Mouse (Mus musculus) heart, embryonic 14.5 days (tissue): ENCODE data around the gene Hoxc4. TPM values are rescaled to one million over a fixed set of nuclear protein-coding genes. Genes with fewer than 3 reads are reported as not detected.

ENCODE experiments used
- ATAC-seq: fragments of 200-750 bp; cut with Nextera tagmentation; 2 replicates; pipeline ENCODE4 v1.8.0; 2017; ENCODE audit warnings: low read depth, moderate TSS enrichment; ENCODE audit not compliant: insufficient number of reproducible peaks, insufficient read depth, low FRiP score
- H3K27ac ChIP-seq, 2 experiments: fragments of 200-500 bp in 1 of 2; fragments of 300-500 bp in 1 of 2; sonication (generic) in 1 of 2; replicated peaks in 1 of 2; 2 replicates each; pipeline ENCODE4 v1.5.1; 2012 to 2014; ENCODE audit warnings: low read depth in 2 of 2, low read length in 2 of 2, control low read depth in 1 of 2, mild to moderate bottlenecking in 1 of 2, mixed read lengths in 1 of 2; ENCODE audit not compliant: control insufficient read depth in 1 of 2, insufficient read depth in 1 of 2
- H3K27me3 ChIP-seq: fragments of 300-500 bp; sonication (generic); 2 replicates; pipeline ENCODE4 v1.6.1; 2014; ENCODE audit warnings: mild to moderate bottlenecking, low read length, control low read depth; ENCODE audit not compliant: control insufficient read depth, insufficient read depth
- H3K36me3 ChIP-seq: fragments of 300-500 bp; sonication (generic); 2 replicates; pipeline ENCODE4 v1.6.1; 2014; ENCODE audit warnings: mild to moderate bottlenecking, control low read depth, low read length, mixed read lengths; ENCODE audit not compliant: control insufficient read depth, insufficient read depth
- H3K4me1 ChIP-seq, 2 experiments: fragments of 200-500 bp in 1 of 2; fragments of 300-500 bp in 1 of 2; sonication (generic) in 1 of 2; 2 replicates each; pipeline ENCODE4 v1.6.1; 2012 to 2014; ENCODE audit warnings: low read length in 2 of 2, control low read depth in 1 of 2, mixed read lengths in 1 of 2; ENCODE audit not compliant: control insufficient read depth in 2 of 2, insufficient read depth in 2 of 2
- H3K4me2 ChIP-seq: fragments of 300-500 bp; sonication (generic); 2 replicates; pipeline ENCODE4 v1.6.1; 2014; ENCODE audit warnings: mild to moderate bottlenecking, low read length
- H3K4me3 ChIP-seq, 2 experiments: fragments of 200-500 bp in 1 of 2; fragments of 300-500 bp in 1 of 2; sonication (generic) in 1 of 2; 2 replicates each; pipeline ENCODE4 v1.5.1; 2012 to 2014; ENCODE audit warnings: low read length in 2 of 2, mild to moderate bottlenecking in 2 of 2, control low read depth in 1 of 2, low read depth in 1 of 2, moderate library complexity in 1 of 2; ENCODE audit not compliant: control insufficient read depth in 1 of 2, insufficient read depth in 1 of 2
- H3K9ac ChIP-seq: fragments of 300-500 bp; sonication (generic); 2 replicates; pipeline ENCODE4 v1.6.1; 2014; ENCODE audit warnings: mild to moderate bottlenecking, low read length
- H3K9me3 ChIP-seq: fragments of 300-500 bp; sonication (generic); 2 replicates; pipeline ENCODE4 v1.6.1; 2016; ENCODE audit warnings: low read length, control low read depth; ENCODE audit not compliant: control insufficient read depth
- WGBS: fragments of 180-500 bp; shearing (Covaris S2); extraction: QIAGEN DNeasy Blood & Tissue Kit; methylation state at CpG from one replicate; pipeline ENCODE4 v1.1.7; 2014; 5-methylcytosine and 5-hydroxymethylcytosine counted together
- polyA plus RNA-seq: library from polyadenylated mRNA; unstranded; fragments of >200 nt; fragmentation: Nextera tagmentation; extraction: Ambion mirVana; gene quantifications from 2 replicates; pipeline ENCODE4 v1.2.1, GENCODE M21; 2014

The Hoxc4 gene
- polyA plus RNA-seq, 1 experiment from 2014 or later, result 0.30 TPM

GRCm38 (mm10) chr15:102981379-102982288 lies 37.1 kb upstream of the Hoxc4 start:
- H3K27me3 ChIP-seq, result peaks cover 100% of the 10 kb centered on the region
- H3K4me3 ChIP-seq, result peak overlapping the region; percentile 12 to 27
- WGBS, result under 1% methylated on average over 87 of the region's 88 CpGs
- H3K4me1 ChIP-seq, result peaks cover 0 to 6% of the 10 kb centered on the region in 2 experiments; a peak in 2 of 4 replicates
- no peak for ATAC-seq
- no peak overlapping the region for H3K27ac ChIP-seq
- no peak overlapping the region for H3K9ac ChIP-seq
- H3K36me3 ChIP-seq, result no peaks in the 10 kb centered on the region
- no peaks in the 10 kb centered on the region for H3K9me3 ChIP-seq
- H3K4me2 ChIP-seq, result peak overlapping the region; percentile 48

GRCm38 (mm10) chr15:102983716-102984115 lies 35.0 kb upstream of the Hoxc4 start:
- Histone ChIP-seq H3K4me3 (no peak overlapping the region), H3K9ac (no peak overlapping the region), H3K4me1 (peaks cover 0 to 6% of the 10 kb centered on the region in 2 experiments; a peak in 2 of 4 replicates), H3K36me3 (no peaks in the 10 kb centered on the region), H3K9me3 (no peaks in the 10 kb centered on the region), H3K27me3 (peaks cover 100% of the 10 kb centered on the region), H3K27ac (no peak overlapping the region), H3K4me2 (no peak overlapping the region)
- 0% methylated on average over 12 of the region's 12 CpGs for WGBS
- no peak for ATAC-seq

- no peak overlapping the region for H3K9ac ChIP-seq
- peaks cover 100% of the 10 kb centered on the region for H3K27me3 ChIP-seq
- ATAC-seq, result no peak
- peaks cover 0 to 6% of the 10 kb centered on the region in 2 experiments; a peak in 2 of 4 replicates for H3K4me1 ChIP-seq
- no peak overlapping the region for H3K4me2 ChIP-seq
- no peak overlapping the region for H3K27ac ChIP-seq
- no peaks in the 10 kb centered on the region for H3K36me3 ChIP-seq
- no peak overlapping the region for H3K4me3 ChIP-seq
- H3K9me3 ChIP-seq, result no peaks in the 10 kb centered on the region
- under 1% methylated on average over 10 of the region's 10 CpGs for WGBS
These were observed 34.2 kb upstream of the Hoxc4 start for GRCm38 (mm10) chr15:102984521-102984920.

- Histone ChIP-seq H3K27me3 (peaks cover 100% of the 10 kb centered on the region), H3K27ac (no peak overlapping the region), H3K9ac (no peak overlapping the region), H3K4me1 (peaks cover 0 to 6% of the 10 kb centered on the region in 2 experiments; a peak in 2 of 4 replicates), H3K9me3 (no peaks in the 10 kb centered on the region), H3K4me3 (no peak overlapping the region), H3K4me2 (no peak overlapping the region), H3K36me3 (no peaks in the 10 kb centered on the region)
- no peak for ATAC-seq
- 1% methylated on average over 3 of the region's 3 CpGs for WGBS
These were observed 33.8 kb upstream of the Hoxc4 start for GRCm38 (mm10) chr15:102984925-102985324.

DNA sequence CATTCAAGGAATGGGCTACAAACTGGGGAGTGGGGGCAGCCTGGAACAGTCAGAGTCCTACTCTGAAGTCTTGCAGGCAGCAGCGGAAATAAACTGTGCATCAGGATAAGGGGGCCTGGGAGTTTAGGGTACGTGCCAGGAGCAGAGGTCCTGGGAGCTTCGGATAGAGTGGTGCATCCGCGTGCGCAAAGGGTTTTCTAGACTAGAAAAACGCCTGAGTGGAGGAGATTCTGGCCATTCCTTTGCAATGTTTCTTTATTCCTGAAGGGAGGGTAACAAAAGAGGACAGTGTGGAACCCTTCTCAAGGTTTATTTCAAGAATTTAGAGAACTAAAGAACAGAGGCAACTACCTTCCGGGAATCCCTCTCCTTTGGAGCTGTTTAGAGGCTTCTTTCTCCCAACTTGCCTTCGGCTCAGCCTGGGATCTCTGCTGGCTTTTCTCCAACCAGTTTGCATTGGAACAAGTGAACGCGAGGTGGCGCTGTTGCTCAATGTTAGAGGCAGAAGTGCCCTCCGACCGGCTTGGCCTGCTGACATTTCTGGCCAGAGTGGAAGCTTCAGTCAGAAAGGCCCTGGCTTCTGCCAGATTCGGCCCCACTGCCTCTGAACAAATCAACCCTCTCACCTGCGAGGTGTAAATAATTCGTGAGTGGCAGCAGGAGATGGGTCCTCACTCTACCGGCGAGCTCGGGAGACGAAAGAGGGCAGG lies 31.5 kb upstream of the Hoxc4 start:
- no peak for ATAC-seq
- Histone ChIP-seq H3K9me3 (no peaks in the 10 kb centered on the region), H3K9ac (no peak overlapping the region), H3K27me3 (peaks cover 99% of the 10 kb centered on the region), H3K4me1 (no peaks in the 10 kb centered on the region), H3K4me3 (no peak overlapping the region), H3K4me2 (no peak overlapping the region), H3K36me3 (no peaks in the 10 kb centered on the region), H3K27ac (no peak overlapping the region)
- WGBS, result 4% methylated on average over 21 of the region's 21 CpGs

DNA sequence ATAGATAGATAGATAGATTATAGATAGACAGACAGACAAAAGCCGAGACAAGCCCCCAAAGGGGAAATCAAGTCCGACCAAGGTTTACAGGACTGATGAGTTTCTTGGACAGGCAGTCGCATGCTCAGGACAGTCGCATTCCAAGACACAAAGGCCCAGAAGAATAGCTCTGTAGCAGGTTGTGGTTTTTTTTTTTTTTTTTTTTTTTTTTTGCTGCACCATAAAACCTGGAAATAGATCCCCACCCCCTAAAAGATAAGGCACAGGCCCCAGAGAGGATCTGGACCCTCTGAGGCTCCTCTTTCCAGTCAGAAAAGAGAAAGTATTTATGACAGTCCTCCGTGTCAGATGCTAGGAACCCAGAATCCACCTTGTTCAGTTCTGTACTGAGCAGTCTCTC lies 30.7 kb upstream of the Hoxc4 start:
- ATAC-seq, result no peak
- H3K27ac ChIP-seq, result no peak overlapping the region
- no peak overlapping the region for H3K9ac ChIP-seq
- no peaks in the 10 kb centered on the region for H3K36me3 ChIP-seq
- H3K4me2 ChIP-seq, result no peak overlapping the region
- H3K4me3 ChIP-seq, result no peak overlapping the region
- WGBS, result 23% methylated on average over 5 of the region's 5 CpGs
- no peaks in the 10 kb centered on the region for H3K4me1 ChIP-seq
- peaks cover 99% of the 10 kb centered on the region for H3K27me3 ChIP-seq
- no peaks in the 10 kb centered on the region for H3K9me3 ChIP-seq

GRCm38 (mm10) chr15:102990461-102991397 lies 28.0 kb upstream of the Hoxc4 start, which contains the start of gene Hoxc8:
Gene Hoxc8 (plus strand): TSS chr15:102990607.
- Histone ChIP-seq H3K9me3 (no peaks in the 10 kb centered on the region), H3K36me3 (no peaks in the 10 kb centered on the region), H3K4me3 (no peak within 1 kb of the TSS), H3K4me1 (no peaks in the 10 kb centered on the region), H3K4me2 (no peak within 1 kb of the TSS), H3K27ac (no peak within 1 kb of the TSS), H3K9ac (no peak within 1 kb of the TSS), H3K27me3 (peaks cover 98% of the 10 kb centered on the region)
- ATAC-seq, result no peak
- 2% methylated on average over 69 of the region's 69 CpGs for WGBS
